Comparison of ENCODE assay signal across 9 mouse cellular contexts in genomic region chr7:111720511-111721307, GRCm38 (mm10). TPM values are rescaled to one million over a fixed set of nuclear protein-coding genes. Genes with fewer than 3 reads are reported as not detected.
DNase-seq lines count a peak whose midpoint lies in the region; ATAC-seq lines count a peak whose summit lies in the region.
"Had no signal": no experiment of that assay in that cellular context is flagged by ENCODE, and none has a peak within 500 bp of the region (broad histone marks: within the 10 kb centered on the region; RNA-seq: fewer than 3 reads in every experiment).

No protein-coding gene starts in this region.

- H3K4me2 ChIP-seq in forebrain, embryonic 15.5 days (replicated peaks): no peak overlapping the region
- H3K4me2 ChIP-seq in forebrain, embryonic 11.5 days (ENCODE audit: low read depth, low read length, severe bottlenecking): no peak overlapping the region
- no peak overlapping the region for H3K4me2 ChIP-seq in forebrain, embryonic 16.5 days (ENCODE audit: low read length)
- H3K4me2 ChIP-seq: liver, embryonic 15.5 days had no signal

- H3K4me3 ChIP-seq in forebrain, embryonic 15.5 days: no peak overlapping the region
- H3K4me3 ChIP-seq in forebrain, embryonic 11.5 days (ENCODE audit: low read depth, low read length): no peak overlapping the region
- H3K4me3 ChIP-seq in forebrain, embryonic 16.5 days (replicated peaks; ENCODE audit: low read length): no peak overlapping the region
- H3K4me3 ChIP-seq in limb, embryonic 10.5 days: no peak overlapping the region
- H3K4me3 ChIP-seq: liver, embryonic 15.5 days had no signal

- H3K9ac ChIP-seq in forebrain, embryonic 15.5 days (replicated peaks): no peak overlapping the region
- no peak overlapping the region for H3K9ac ChIP-seq in forebrain, embryonic 11.5 days (ENCODE audit: low read length)
- H3K9ac ChIP-seq in forebrain, embryonic 16.5 days (replicated peaks; ENCODE audit: low read depth, low read length): no peak overlapping the region
- H3K9ac ChIP-seq: liver, embryonic 15.5 days had no signal

- no peaks in the 10 kb centered on the region for H3K9me3 ChIP-seq in forebrain, embryonic 15.5 days
- H3K9me3 ChIP-seq in forebrain, embryonic 11.5 days (ENCODE audit: control insufficient read depth, low read length): no peaks in the 10 kb centered on the region
- H3K9me3 ChIP-seq in forebrain, embryonic 16.5 days (ENCODE audit: control insufficient read depth, low read length): no peaks in the 10 kb centered on the region
- no peaks in the 10 kb centered on the region for H3K9me3 ChIP-seq in limb, embryonic 10.5 days (replicated peaks)
- H3K9me3 ChIP-seq: liver, embryonic 15.5 days had no signal

- H3K4me1 ChIP-seq in forebrain, embryonic 15.5 days: peaks cover 14% of the 10 kb centered on the region
- H3K4me1 ChIP-seq in forebrain, embryonic 11.5 days (replicated peaks; ENCODE audit: control insufficient read depth, insufficient read depth, low read length): no peaks in the 10 kb centered on the region
- H3K4me1 ChIP-seq in forebrain, embryonic 16.5 days (replicated peaks; ENCODE audit: control insufficient read depth, insufficient read depth, low read length): peaks cover 11% of the 10 kb centered on the region
- no peaks in the 10 kb centered on the region for H3K4me1 ChIP-seq in limb, embryonic 10.5 days

- peak; percentile 63; the same call in 1 of the 2 replicates for ATAC-seq in forebrain, embryonic 15.5 days (replicated peaks)
- no peak for ATAC-seq in forebrain, embryonic 11.5 days (replicated peaks; ENCODE audit: low FRiP score)
- ATAC-seq in forebrain, embryonic 16.5 days: peak; percentile 73
- no peak; the same call in 1 of the 2 replicates for ATAC-seq in cerebellum, adult (ENCODE audit: insufficient number of reproducible peaks, low FRiP score, low TSS enrichment)

- peak overlapping the region; percentile 25 for H3K27ac ChIP-seq in forebrain, embryonic 15.5 days (replicated peaks)
- no peak overlapping the region for H3K27ac ChIP-seq in forebrain, embryonic 11.5 days (ENCODE audit: low read depth, low read length)
- peak overlapping the region; percentile 17 for H3K27ac ChIP-seq in forebrain, embryonic 16.5 days (ENCODE audit: low read length)
- peak overlapping the region; percentile 25; the same call in 1 of the 2 replicates for H3K27ac ChIP-seq in limb, embryonic 10.5 days
- H3K27ac ChIP-seq: liver, embryonic 15.5 days had no signal

- H3K36me3 ChIP-seq in forebrain, embryonic 15.5 days: no peaks in the 10 kb centered on the region
- no peaks in the 10 kb centered on the region for H3K36me3 ChIP-seq in forebrain, embryonic 11.5 days (ENCODE audit: control insufficient read depth, insufficient read depth, low read length)
- H3K36me3 ChIP-seq in forebrain, embryonic 16.5 days (ENCODE audit: control insufficient read depth, insufficient read depth): no peaks in the 10 kb centered on the region
- no peaks in the 10 kb centered on the region for H3K36me3 ChIP-seq in limb, embryonic 10.5 days
- H3K36me3 ChIP-seq: liver, embryonic 15.5 days had no signal

- WGBS in forebrain, embryonic 15.5 days: 54% methylated on average over 8 of the region's 8 CpGs
- 79% methylated on average over 8 of the region's 8 CpGs for WGBS in forebrain, embryonic 11.5 days
- WGBS in forebrain, embryonic 16.5 days: 51% methylated on average over 8 of the region's 8 CpGs
- WGBS in limb, embryonic 10.5 days: 87% methylated on average over 8 of the region's 8 CpGs

- DNase-seq in forebrain, embryonic 11.5 days (ENCODE audit: low spot score): no peak
- peak; percentile 69 for DNase-seq in heart, postnatal 4 days
- no peak for DNase-seq in limb, embryonic 10.5 days (ENCODE audit: low spot score)
- no peak for DNase-seq in neural tube, embryonic 10.5 days (ENCODE audit: extremely low spot score, low spot score)
- DNase-seq in adrenal gland, postnatal 36 days: no peak

- no peaks in the 10 kb centered on the region for H3K27me3 ChIP-seq in forebrain, embryonic 15.5 days
- H3K27me3 ChIP-seq in forebrain, embryonic 11.5 days (ENCODE audit: control insufficient read depth, insufficient read depth, low read length): no peaks in the 10 kb centered on the region
- H3K27me3 ChIP-seq in forebrain, embryonic 16.5 days (replicated peaks; ENCODE audit: control insufficient read depth, insufficient read depth, low read length): no peaks in the 10 kb centered on the region
- H3K27me3 ChIP-seq in limb, embryonic 10.5 days (ENCODE audit: low read depth, poor library complexity, severe bottlenecking): no peaks in the 10 kb centered on the region
- H3K27me3 ChIP-seq: liver, embryonic 15.5 days had no signal

RNA-seq across cellular contexts. Expression of gene Galnt18, which starts 59.1 kb away (rescaled TPM):
- polyA plus RNA-seq in forebrain, embryonic 15.5 days (2015; fragmentation: Nextera tagmentation; extraction: Ambion mirVana): 10.2 and 10.4 TPM in 2 replicates
- 4.5 and 4.9 TPM in 2 replicates for polyA plus RNA-seq in forebrain, embryonic 11.5 days (2014; fragmentation: Nextera tagmentation; extraction: Ambion mirVana)
- polyA plus RNA-seq in forebrain, embryonic 16.5 days (2015; fragmentation: Nextera tagmentation; extraction: Ambion mirVana): 12.0 and 13.6 TPM in 2 replicates
- 10 to 100 TPM; 19.3 to 21.5 TPM for total RNA-seq in heart, postnatal 4 days (2021)
- polyA plus RNA-seq in limb, embryonic 10.5 days (2016; fragmentation: Nextera tagmentation; extraction: Ambion mirVana): 8.6 and 10.3 TPM in 2 replicates
- total RNA-seq in adrenal gland, postnatal 36 days (2021): 10 to 100 TPM; 14.3 to 18.6 TPM

Comparison
In these comparisons a context has a peak if more than half of its experiments do, and no peak if none do; other contexts are left out.
1. ATAC-seq: peak in forebrain, embryonic 15.5 days (single experiment) and forebrain, embryonic 16.5 days (single experiment); none in forebrain, embryonic 11.5 days (single experiment) and cerebellum, adult (single experiment).